Mouse (Mus musculus): Measurements from ENCODE around the gene Rpp30.
A peak's percentile ranks its signal among the peaks of the same experiment; 100 is the strongest.

Rpp30 gene

GRCm38 (mm10) chr19:36083262-36084225, at the start of gene Rpp30:
TSS of gene Rpp30 (plus strand) at chr19:36083716.
- DNase-seq (ENCODE audit: low spot score), result peak; percentile 50

GRCm38 (mm10) chr19:36046046-36046445, 37.5 kb upstream of the Rpp30 start:
- no peak for DNase-seq (ENCODE audit: low spot score)

- no peak for DNase-seq (ENCODE audit: low spot score)
These were observed 26.9 kb upstream of the Rpp30 start for GRCm38 (mm10) chr19:36056502-36057221.

- DNase-seq (ENCODE audit: low spot score), result peak; percentile 4
These were observed 26.2 kb upstream of the Rpp30 start, which contains the start of gene Htr7 for GRCm38 (mm10) chr19:36057231-36057811. TSS of gene Htr7 (minus strand) at chr19:36057507.

GRCm38 (mm10) chr19:36062801-36063529, 20.6 kb upstream of the Rpp30 start:
- DNase-seq (ENCODE audit: low spot score), result no peak

- DNase-seq (ENCODE audit: low spot score), result no peak
These were observed 782 bp upstream of the Rpp30 start for GRCm38 (mm10) chr19:36082606-36083261.

- DNase-seq (ENCODE audit: low spot score), result no peak
These were observed 7.3 kb downstream of the Rpp30 start for GRCm38 (mm10) chr19:36090781-36091180.

GRCm38 (mm10) chr19:36097194-36097593, 13.7 kb downstream of the Rpp30 start:
- DNase-seq (ENCODE audit: low spot score), result no peak

GRCm38 (mm10) chr19:36098265-36098664, 14.7 kb downstream of the Rpp30 start:
- DNase-seq (ENCODE audit: low spot score), result no peak

GRCm38 (mm10) chr19:36098916-36099315, 15.4 kb downstream of the Rpp30 start:
- DNase-seq (ENCODE audit: low spot score), result no peak

GRCm38 (mm10) chr19:36103909-36104308, 20.4 kb downstream of the Rpp30 start:
- no peak for DNase-seq (ENCODE audit: low spot score)

- no peak for DNase-seq (ENCODE audit: low spot score)
These were observed 25.9 kb downstream of the Rpp30 start for GRCm38 (mm10) chr19:36109318-36109944.

GRCm38 (mm10) chr19:36110465-36110864, 26.9 kb downstream of the Rpp30 start:
- DNase-seq (ENCODE audit: low spot score), result no peak

GRCm38 (mm10) chr19:36111054-36111895, 27.8 kb downstream of the Rpp30 start:
- no peak for DNase-seq (ENCODE audit: low spot score)

GRCm38 (mm10) chr19:36112007-36112406, 28.5 kb downstream of the Rpp30 start:
- no peak for DNase-seq (ENCODE audit: low spot score)

GRCm38 (mm10) chr19:36116185-36116584, 32.7 kb downstream of the Rpp30 start:
- no peak for DNase-seq (ENCODE audit: low spot score)

GRCm38 (mm10) chr19:36119219-36119618, 35.7 kb downstream of the Rpp30 start:
- DNase-seq (ENCODE audit: low spot score), result no peak

GRCm38 (mm10) chr19:36119783-36120471, 36.4 kb downstream of the Rpp30 start, which contains the start of gene Ankrd1:
TSS of gene Ankrd1 (minus strand) at chr19:36120099.
- no peak for DNase-seq (ENCODE audit: low spot score)

- DNase-seq (ENCODE audit: low spot score), result no peak
These were observed 40.7 kb downstream of the Rpp30 start for GRCm38 (mm10) chr19:36124203-36124602.
